Mouse (Mus musculus) megakaryocyte, embryonic 14.5 days (primary cell): ENCODE results near the gene Cntn1.

Source experiments
- FLI1 ChIP-seq: IDR thresholded peaks from 2 replicates; pipeline ENCODE4 v1.6.1; 2012; ENCODE audit warnings: low read length, inconsistent platforms, mixed read lengths
- GATA1 ChIP-seq: IDR thresholded peaks from 3 replicates; pipeline ENCODE4 v1.6.1; 2012; ENCODE audit warnings: mixed read lengths, low read length, inconsistent platforms, borderline replicate concordance

DNA sequence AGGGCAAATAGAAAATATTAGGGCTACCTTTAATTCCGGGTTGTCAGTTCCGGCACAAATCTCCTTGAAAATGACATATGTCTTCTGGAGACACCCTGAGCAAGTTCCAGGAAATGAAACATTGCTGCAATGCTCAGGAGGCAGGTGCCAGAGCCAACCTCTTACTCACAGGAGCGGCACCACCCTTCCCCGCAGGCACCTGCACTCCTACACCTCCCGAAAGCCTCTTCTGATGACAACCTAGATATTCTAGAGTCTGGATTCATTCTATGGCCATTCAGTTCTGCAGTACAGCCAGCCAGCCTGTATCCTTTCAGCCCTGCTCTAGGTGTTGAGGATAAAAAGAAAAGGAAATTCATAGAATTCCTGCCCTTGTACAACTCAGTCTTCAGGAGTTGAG, 253.3 kb downstream of the Cntn1 start:
- TF ChIP-seq GATA1 (no peak), FLI1 (no peak)
